Mouse (Mus musculus) hindbrain, embryonic 14.5 days (tissue): ENCODE results near the gene Vps8. TPM values are rescaled to one million over a fixed set of nuclear protein-coding genes. Genes with fewer than 3 reads are reported as not detected.
A peak's percentile ranks its signal among the peaks of the same experiment; 100 is the strongest.

Experiments
- ATAC-seq: fragments of 200-750 bp; cut with Nextera tagmentation; 2 replicates; pipeline ENCODE4 v1.8.0; 2017; ENCODE audit warnings: moderate number of reproducible peaks, mild to moderate bottlenecking, moderate TSS enrichment, moderate library complexity; ENCODE audit not compliant: low FRiP score
- DNase-seq: peaks from one replicate; pipeline ENCODE4 v3.0.0-alpha.2; 2015; ENCODE audit warnings: low spot score
- H3K27ac ChIP-seq: fragments of 300-500 bp; sonication (generic); 2 replicates; pipeline ENCODE4 v1.5.1; 2014; ENCODE audit warnings: mild to moderate bottlenecking, moderate library complexity
- H3K27me3 ChIP-seq: fragments of 300-500 bp; sonication (generic); 2 replicates; pipeline ENCODE4 v1.6.1; 2014; ENCODE audit warnings: mild to moderate bottlenecking, low read length, mixed read lengths; ENCODE audit not compliant: control insufficient read depth, insufficient read depth
- H3K36me3 ChIP-seq: fragments of 300-500 bp; sonication (generic); replicated peaks from 2 replicates; pipeline ENCODE4 v1.6.1; 2014; ENCODE audit not compliant: control insufficient read depth, insufficient read depth
- H3K4me1 ChIP-seq: fragments of 300-500 bp; sonication (generic); replicated peaks from 2 replicates; pipeline ENCODE4 v1.6.1; 2014; ENCODE audit warnings: antibody characterized with exemption, low read length, mixed read lengths; ENCODE audit not compliant: control insufficient read depth, insufficient read depth
- H3K4me2 ChIP-seq: fragments of 300-500 bp; sonication (generic); replicated peaks from 2 replicates; pipeline ENCODE4 v1.6.1; 2014; ENCODE audit warnings: mild to moderate bottlenecking, moderate library complexity
- H3K4me3 ChIP-seq: fragments of 300-500 bp; sonication (generic); replicated peaks from 2 replicates; pipeline ENCODE4 v1.5.1; 2014; ENCODE audit warnings: mild to moderate bottlenecking, low read length
- H3K9ac ChIP-seq: fragments of 300-500 bp; sonication (generic); 2 replicates; pipeline ENCODE4 v1.6.1; 2014
- H3K9me3 ChIP-seq: fragments of 300-500 bp; sonication (generic); 2 replicates; pipeline ENCODE4 v1.6.1; 2016; ENCODE audit warnings: low read length; ENCODE audit not compliant: control insufficient read depth
- WGBS: fragments of 180-500 bp; shearing (Covaris S2); extraction: QIAGEN DNeasy Blood & Tissue Kit; methylation state at CpG from one replicate; pipeline ENCODE4 v1.1.7; 2014; 5-methylcytosine and 5-hydroxymethylcytosine counted together
- polyA plus RNA-seq: library from polyadenylated mRNA; unstranded; fragments of >200 nt; fragmentation: Nextera tagmentation; extraction: Ambion mirVana; gene quantifications from 2 replicates; pipeline ENCODE4 v1.2.1, GENCODE M21; 2014

The Vps8 gene
- polyA plus RNA-seq, 1 experiment from 2014 or later = 37.0 TPM

GRCm38 (mm10) chr16:21538889-21539288 lies 116.0 kb downstream of the Vps8 start:
- H3K4me1 ChIP-seq = no peaks in the 10 kb centered on the region
- no peak overlapping the region for H3K4me2 ChIP-seq
- H3K4me3 ChIP-seq = no peak overlapping the region
- H3K27me3 ChIP-seq = no peaks in the 10 kb centered on the region
- H3K9ac ChIP-seq = no peak overlapping the region
- DNase-seq = no peak
- no peak overlapping the region for H3K27ac ChIP-seq
- 55% methylated on average over 2 of the region's 2 CpGs for WGBS
- H3K36me3 ChIP-seq = peaks cover 29% of the 10 kb centered on the region
- no peak for ATAC-seq
- H3K9me3 ChIP-seq = no peaks in the 10 kb centered on the region

- WGBS = 27% methylated on average over 1 of the region's 1 CpGs
- H3K36me3 ChIP-seq = peaks cover 24% of the 10 kb centered on the region
- ATAC-seq = no peak
- no peak for DNase-seq
- no peaks in the 10 kb centered on the region for H3K4me1 ChIP-seq
- H3K4me3 ChIP-seq = no peak overlapping the region
- H3K27ac ChIP-seq = no peak overlapping the region
- no peaks in the 10 kb centered on the region for H3K27me3 ChIP-seq
- H3K9me3 ChIP-seq = no peaks in the 10 kb centered on the region
- H3K4me2 ChIP-seq = no peak overlapping the region
- H3K9ac ChIP-seq = no peak overlapping the region
Observed at GRCm38 (mm10) chr16:21542559-21542958, 119.6 kb downstream of the Vps8 start.

GRCm38 (mm10) chr16:21547446-21547845 lies 124.5 kb downstream of the Vps8 start:
- DNase-seq (no peak), ATAC-seq (no peak)
- Histone ChIP-seq H3K9ac (no peak overlapping the region), H3K36me3 (peaks cover 17% of the 10 kb centered on the region), H3K9me3 (no peaks in the 10 kb centered on the region), H3K4me3 (no peak overlapping the region), H3K4me1 (no peaks in the 10 kb centered on the region), H3K4me2 (no peak overlapping the region), H3K27me3 (no peaks in the 10 kb centered on the region), H3K27ac (no peak overlapping the region)
- WGBS = 77% methylated on average over 5 of the region's 5 CpGs

- DNase-seq (no peak), ATAC-seq (no peak)
- H3K9ac ChIP-seq = no peak overlapping the region
- no peaks in the 10 kb centered on the region for H3K27me3 ChIP-seq
- no peaks in the 10 kb centered on the region for H3K9me3 ChIP-seq
- no peak overlapping the region for H3K27ac ChIP-seq
- no peak overlapping the region for H3K4me2 ChIP-seq
- no peaks in the 10 kb centered on the region for H3K4me1 ChIP-seq
- 80% methylated on average over 4 of the region's 4 CpGs for WGBS
- no peak overlapping the region for H3K4me3 ChIP-seq
- peaks cover 24% of the 10 kb centered on the region; the same call in 1 of the 2 replicates for H3K36me3 ChIP-seq
Observed at GRCm38 (mm10) chr16:21549751-21550150, 126.8 kb downstream of the Vps8 start.

GRCm38 (mm10) chr16:21550453-21550852 lies 127.5 kb downstream of the Vps8 start:
- H3K36me3 ChIP-seq = peaks cover 18% of the 10 kb centered on the region; the same call in 1 of the 2 replicates
- ATAC-seq = peak; percentile 57; the same call in 1 of the 2 replicates
- H3K27ac ChIP-seq = peak overlapping the region; percentile 44; the same call in 1 of the 2 replicates
- 71% methylated on average over 7 of the region's 7 CpGs for WGBS
- no peak overlapping the region for H3K9ac ChIP-seq
- no peaks in the 10 kb centered on the region for H3K4me1 ChIP-seq
- DNase-seq = no peak
- H3K4me2 ChIP-seq = no peak overlapping the region
- no peaks in the 10 kb centered on the region for H3K9me3 ChIP-seq
- H3K4me3 ChIP-seq = no peak overlapping the region
- H3K27me3 ChIP-seq = no peaks in the 10 kb centered on the region

- H3K4me1 ChIP-seq = no peaks in the 10 kb centered on the region
Observed at GRCm38 (mm10) chr16:21553506-21553905, 130.6 kb downstream of the Vps8 start.

GRCm38 (mm10) chr16:21562625-21563300 lies 139.8 kb downstream of the Vps8 start:
- Histone ChIP-seq H3K9me3 (no peaks in the 10 kb centered on the region), H3K4me1 (no peaks in the 10 kb centered on the region), H3K27ac (no peak overlapping the region), H3K27me3 (no peaks in the 10 kb centered on the region), H3K4me3 (no peak overlapping the region), H3K9ac (no peak overlapping the region), H3K36me3 (peaks cover 24% of the 10 kb centered on the region), H3K4me2 (no peak overlapping the region)
- DNase-seq = no peak
- WGBS = 96% methylated on average over 3 of the region's 3 CpGs
- no peak for ATAC-seq

More at GRCm38 (mm10) chr16:21553506-21553905, 130.6 kb downstream of the Vps8 start:
- Histone ChIP-seq H3K36me3 (peaks cover 12% of the 10 kb centered on the region; the same call in 1 of the 2 replicates), H3K4me3 (no peak overlapping the region), H3K27me3 (no peaks in the 10 kb centered on the region), H3K4me2 (no peak overlapping the region), H3K9ac (no peak overlapping the region), H3K27ac (no peak overlapping the region), H3K9me3 (no peaks in the 10 kb centered on the region)
- 80% methylated on average over 3 of the region's 3 CpGs for WGBS
- DNase-seq (no peak), ATAC-seq (no peak)

- H3K36me3 ChIP-seq = peaks cover 24% of the 10 kb centered on the region
- no peaks in the 10 kb centered on the region for H3K4me1 ChIP-seq
- H3K27ac ChIP-seq = no peak overlapping the region
- ATAC-seq (no peak), DNase-seq (no peak)
- H3K4me3 ChIP-seq = no peak overlapping the region
- H3K27me3 ChIP-seq = no peaks in the 10 kb centered on the region
- H3K4me2 ChIP-seq = no peak overlapping the region
- 92% methylated on average over 6 of the region's 6 CpGs for WGBS
- no peak overlapping the region for H3K9ac ChIP-seq
- H3K9me3 ChIP-seq = no peaks in the 10 kb centered on the region
Observed at GRCm38 (mm10) chr16:21563322-21563721, 140.4 kb downstream of the Vps8 start.

- no peak overlapping the region for H3K4me3 ChIP-seq
- no peak for ATAC-seq
- H3K36me3 ChIP-seq = 0 out of 2 replicates have a peak, but pooled peaks cover 9% of the 10 kb centered on the region
- WGBS = 94% methylated on average over 5 of the region's 5 CpGs
- H3K4me2 ChIP-seq = no peak overlapping the region
- H3K27ac ChIP-seq = no peak overlapping the region
- no peak for DNase-seq
- no peaks in the 10 kb centered on the region for H3K27me3 ChIP-seq
- H3K4me1 ChIP-seq = no peaks in the 10 kb centered on the region
- H3K9ac ChIP-seq = no peak overlapping the region
- no peaks in the 10 kb centered on the region for H3K9me3 ChIP-seq
Observed at GRCm38 (mm10) chr16:21567093-21567492, 144.2 kb downstream of the Vps8 start.
